Mouse (Mus musculus): ENCODE measurements around the gene Clip4.
A peak's percentile ranks its signal among the peaks of the same experiment; 100 is the strongest.

Gene Clip4

DNA sequence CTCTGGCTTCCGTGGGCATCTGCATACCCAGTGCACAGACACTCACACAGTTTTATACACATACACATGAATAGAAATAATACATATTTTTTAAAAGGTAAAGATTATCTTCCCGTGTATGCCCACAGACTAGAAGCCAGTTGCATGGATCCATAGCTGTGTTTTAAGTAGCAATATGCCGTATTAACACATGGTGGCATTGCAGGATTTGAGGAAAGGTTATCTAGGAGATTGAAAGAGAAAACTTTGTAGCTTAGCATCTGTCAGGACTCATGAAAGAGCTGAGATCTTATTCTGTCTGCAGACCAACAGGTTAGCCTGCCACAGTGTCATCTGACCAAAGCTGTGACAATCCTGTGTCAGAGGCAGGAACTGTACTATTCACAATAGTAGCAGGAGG, 63.7 kb downstream of the Clip4 start:
- no peak for TF ChIP-seq NANOG (IDR thresholded peaks at IDR 0.05; ENCODE audit: borderline replicate concordance, low read length)
- TF ChIP-seq CTCF (conservative IDR thresholded peaks at IDR 0.05; ENCODE audit: low read length) = no peak
- no peak for TF ChIP-seq POU5F1 (IDR thresholded peaks at IDR 0.05; ENCODE audit: borderline replicate concordance, low read length)
- no peaks in the 10 kb centered on the region for H3K4me1 ChIP-seq (replicated peaks; ENCODE audit: low read depth, low read length)
- peaks cover 27% of the 10 kb centered on the region for H3K36me3 ChIP-seq (ENCODE audit: insufficient read depth, low read length)
- no peak overlapping the region for H3K4me3 ChIP-seq (replicated peaks; ENCODE audit: low read length)
- no peaks in the 10 kb centered on the region for H3K27me3 ChIP-seq (ENCODE audit: insufficient read depth, low read length)
- peaks cover 6% of the 10 kb centered on the region for H3K9me3 ChIP-seq (ENCODE audit: low read length)

DNA sequence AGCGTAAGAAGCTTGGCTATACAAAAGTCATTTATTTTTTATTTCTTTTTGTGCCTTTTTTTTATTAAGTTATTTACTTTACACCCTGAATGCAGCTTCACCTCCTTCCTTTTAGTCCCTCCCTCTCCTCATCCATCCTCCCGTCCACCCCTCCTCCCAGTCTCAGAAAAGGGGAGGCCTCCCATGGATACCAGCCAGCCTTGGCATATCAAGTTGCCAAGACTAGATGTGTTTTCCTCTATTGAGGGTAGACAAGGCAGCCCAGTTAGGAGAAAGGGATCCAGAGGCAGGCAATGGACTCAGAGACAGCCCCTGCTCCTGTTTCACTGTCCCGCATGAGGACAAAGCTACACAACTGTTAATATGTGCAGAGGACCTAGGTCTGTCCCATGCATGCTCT, 93.9 kb downstream of the Clip4 start:
- peaks cover 21% of the 10 kb centered on the region for H3K9me3 ChIP-seq (ENCODE audit: low read length)
- H3K4me1 ChIP-seq (replicated peaks; ENCODE audit: low read depth, low read length) = no peaks in the 10 kb centered on the region
- H3K27me3 ChIP-seq (ENCODE audit: insufficient read depth, low read length) = no peaks in the 10 kb centered on the region
- H3K36me3 ChIP-seq (ENCODE audit: insufficient read depth, low read length) = no peaks in the 10 kb centered on the region
- H3K4me3 ChIP-seq (replicated peaks; ENCODE audit: low read length) = no peak overlapping the region
- TF ChIP-seq CTCF (conservative IDR thresholded peaks at IDR 0.05; ENCODE audit: low read length) (no peak), NANOG (IDR thresholded peaks at IDR 0.05; ENCODE audit: borderline replicate concordance, low read length) (no peak), POU5F1 (IDR thresholded peaks at IDR 0.05; ENCODE audit: borderline replicate concordance, low read length) (no peak)

DNA sequence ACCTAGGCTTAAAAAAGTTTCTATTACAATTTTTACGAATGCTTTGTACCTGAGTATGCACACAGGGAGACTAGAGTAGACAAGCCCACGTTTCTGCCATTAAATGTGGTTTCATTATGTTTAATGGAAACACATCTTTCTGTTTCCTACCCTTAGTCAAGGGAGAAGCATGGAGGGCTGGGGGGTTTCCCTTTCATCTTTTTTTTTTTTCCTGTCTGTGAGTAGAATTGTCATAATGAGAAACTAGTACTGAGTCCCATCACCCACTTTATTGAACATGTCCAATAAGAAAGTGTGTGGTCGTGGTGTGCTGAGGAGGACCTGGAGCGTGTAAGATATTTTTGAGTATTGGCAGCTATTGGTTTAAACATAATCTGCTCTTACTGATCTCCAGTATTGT, 94.6 kb downstream of the Clip4 start:
- no peaks in the 10 kb centered on the region for H3K4me1 ChIP-seq (replicated peaks; ENCODE audit: low read depth, low read length)
- H3K27me3 ChIP-seq (ENCODE audit: insufficient read depth, low read length) = no peaks in the 10 kb centered on the region
- H3K36me3 ChIP-seq (ENCODE audit: insufficient read depth, low read length) = no peaks in the 10 kb centered on the region
- no peak overlapping the region for H3K4me3 ChIP-seq (replicated peaks; ENCODE audit: low read length)
- no peak for TF ChIP-seq CTCF (conservative IDR thresholded peaks at IDR 0.05; ENCODE audit: low read length)
- no peak for TF ChIP-seq POU5F1 (IDR thresholded peaks at IDR 0.05; ENCODE audit: borderline replicate concordance, low read length)
- TF ChIP-seq NANOG (IDR thresholded peaks at IDR 0.05; ENCODE audit: borderline replicate concordance, low read length) = no peak
- peaks cover 19% of the 10 kb centered on the region for H3K9me3 ChIP-seq (ENCODE audit: low read length)

DNA sequence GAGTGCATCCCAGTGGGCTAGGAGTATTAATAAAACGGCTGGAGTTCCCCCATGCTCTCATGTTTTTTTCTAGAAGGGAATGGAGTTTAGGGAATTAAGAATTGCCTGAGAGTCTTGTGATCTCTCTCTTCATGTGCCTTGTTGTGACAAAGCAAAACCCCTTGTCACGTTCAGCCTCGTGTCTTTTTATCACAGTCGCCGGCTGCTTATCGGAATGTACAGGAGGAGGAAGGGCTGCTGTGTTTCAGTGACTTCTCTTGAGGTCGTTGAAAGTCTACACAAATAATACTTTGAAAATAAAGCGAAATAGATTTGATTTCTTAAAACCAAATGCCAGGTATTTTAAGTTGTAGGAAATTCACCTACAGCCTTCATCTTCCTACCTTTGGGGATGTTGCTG, 95.8 kb downstream of the Clip4 start:
- H3K36me3 ChIP-seq (ENCODE audit: insufficient read depth, low read length) = no peaks in the 10 kb centered on the region
- peaks cover 8% of the 10 kb centered on the region for H3K9me3 ChIP-seq (ENCODE audit: low read length)

DNA sequence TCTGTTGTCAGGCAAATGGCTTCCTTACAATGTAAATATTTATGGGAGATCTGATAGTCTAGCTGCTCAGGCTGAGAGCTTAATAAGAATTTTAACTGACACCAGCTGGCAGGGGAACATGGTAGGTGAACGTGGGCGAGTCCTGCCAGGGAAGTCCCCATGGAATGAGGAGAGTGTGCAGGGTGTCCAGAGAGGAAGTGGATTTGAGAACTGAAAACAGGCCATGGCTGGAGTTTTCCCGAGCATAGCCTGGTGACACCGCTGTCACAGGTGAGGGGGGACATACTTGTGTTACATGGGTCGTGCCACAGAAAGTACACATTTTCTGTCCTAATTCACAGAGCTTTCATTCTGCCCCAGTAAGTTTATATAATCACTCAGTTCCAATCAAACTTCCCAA, 97.2 kb downstream of the Clip4 start:
- Histone ChIP-seq H3K4me1 (replicated peaks; ENCODE audit: low read depth, low read length) (peaks cover 11% of the 10 kb centered on the region; the same call in 1 of the 2 replicates), H3K27me3 (ENCODE audit: insufficient read depth, low read length) (peaks cover 21% of the 10 kb centered on the region), H3K4me3 (replicated peaks; ENCODE audit: low read length) (no peak overlapping the region), H3K36me3 (ENCODE audit: insufficient read depth, low read length) (no peaks in the 10 kb centered on the region), H3K9me3 (ENCODE audit: low read length) (no peaks in the 10 kb centered on the region)
- TF ChIP-seq CTCF (conservative IDR thresholded peaks at IDR 0.05; ENCODE audit: low read length) = no peak
- TF ChIP-seq POU5F1 (IDR thresholded peaks at IDR 0.05; ENCODE audit: borderline replicate concordance, low read length) = no peak
- TF ChIP-seq NANOG (IDR thresholded peaks at IDR 0.05; ENCODE audit: borderline replicate concordance, low read length) = no peak

More for the DNA sequence above, 95.8 kb downstream of the Clip4 start:
- TF ChIP-seq POU5F1 (IDR thresholded peaks at IDR 0.05; ENCODE audit: borderline replicate concordance, low read length) (no peak), CTCF (conservative IDR thresholded peaks at IDR 0.05; ENCODE audit: low read length) (no peak), NANOG (IDR thresholded peaks at IDR 0.05; ENCODE audit: borderline replicate concordance, low read length) (no peak)
- Histone ChIP-seq H3K4me3 (replicated peaks; ENCODE audit: low read length) (no peak overlapping the region), H3K27me3 (ENCODE audit: insufficient read depth, low read length) (peaks cover 8% of the 10 kb centered on the region; the same call in 1 of the 2 replicates), H3K4me1 (replicated peaks; ENCODE audit: low read depth, low read length) (peaks cover 5% of the 10 kb centered on the region; the same call in 1 of the 2 replicates)

DNA sequence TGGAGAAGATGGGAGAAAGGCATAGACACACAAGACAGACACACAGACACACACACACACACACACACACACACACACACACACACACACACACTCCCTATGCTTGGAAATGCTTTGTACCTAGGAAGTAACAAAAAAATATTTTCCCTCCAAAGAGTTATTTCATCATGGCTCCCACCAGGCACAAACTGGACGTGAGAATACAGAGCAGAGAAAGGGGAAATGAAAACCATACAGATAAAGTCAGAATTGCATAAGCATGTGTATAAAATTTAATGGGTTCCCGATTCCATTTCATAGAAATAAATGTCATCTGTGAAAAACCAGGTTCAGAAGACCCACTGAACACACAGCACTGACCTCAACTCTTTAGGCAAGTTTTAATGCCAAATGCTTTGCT, 99.6 kb downstream of the Clip4 start:
- Histone ChIP-seq H3K4me1 (replicated peaks; ENCODE audit: low read depth, low read length) (peaks cover 13% of the 10 kb centered on the region; the same call in 1 of the 2 replicates), H3K27me3 (ENCODE audit: insufficient read depth, low read length) (peaks cover 39% of the 10 kb centered on the region), H3K9me3 (ENCODE audit: low read length) (no peaks in the 10 kb centered on the region), H3K4me3 (replicated peaks; ENCODE audit: low read length) (no peak overlapping the region), H3K36me3 (ENCODE audit: insufficient read depth, low read length) (no peaks in the 10 kb centered on the region)
- TF ChIP-seq POU5F1 (IDR thresholded peaks at IDR 0.05; ENCODE audit: borderline replicate concordance, low read length) (no peak), CTCF (conservative IDR thresholded peaks at IDR 0.05; ENCODE audit: low read length) (no peak), NANOG (IDR thresholded peaks at IDR 0.05; ENCODE audit: borderline replicate concordance, low read length) (no peak)

DNA sequence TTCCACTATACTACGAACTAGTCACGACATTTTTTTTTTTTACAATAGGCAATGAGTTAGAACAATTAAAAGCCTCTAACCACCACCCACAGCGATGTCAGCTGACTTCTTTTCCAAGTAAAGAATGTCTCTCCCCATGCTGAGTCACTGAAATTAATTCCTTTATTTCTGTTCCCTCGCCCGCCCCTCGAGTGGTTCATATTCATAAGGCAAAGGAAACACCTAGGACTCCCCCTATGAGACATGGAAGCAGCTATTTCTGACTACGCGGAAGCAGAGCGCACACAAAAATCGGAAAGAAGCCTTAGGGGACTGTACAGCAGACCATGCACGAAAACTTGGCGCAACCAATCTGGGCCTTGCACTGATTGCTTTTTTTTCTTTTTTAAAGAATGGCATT, 100.6 kb downstream of the Clip4 start:
- Histone ChIP-seq H3K4me3 (replicated peaks; ENCODE audit: low read length) (peak overlapping the region; percentile 76), H3K4me1 (replicated peaks; ENCODE audit: low read depth, low read length) (peaks cover 13% of the 10 kb centered on the region; the same call in 1 of the 2 replicates), H3K36me3 (ENCODE audit: insufficient read depth, low read length) (no peaks in the 10 kb centered on the region), H3K27me3 (ENCODE audit: insufficient read depth, low read length) (peaks cover 39% of the 10 kb centered on the region), H3K9me3 (ENCODE audit: low read length) (no peaks in the 10 kb centered on the region)
- no peak for TF ChIP-seq CTCF (conservative IDR thresholded peaks at IDR 0.05; ENCODE audit: low read length)
- TF ChIP-seq POU5F1 (IDR thresholded peaks at IDR 0.05; ENCODE audit: borderline replicate concordance, low read length) = no peak
- TF ChIP-seq NANOG (IDR thresholded peaks at IDR 0.05; ENCODE audit: borderline replicate concordance, low read length) = no peak

DNA sequence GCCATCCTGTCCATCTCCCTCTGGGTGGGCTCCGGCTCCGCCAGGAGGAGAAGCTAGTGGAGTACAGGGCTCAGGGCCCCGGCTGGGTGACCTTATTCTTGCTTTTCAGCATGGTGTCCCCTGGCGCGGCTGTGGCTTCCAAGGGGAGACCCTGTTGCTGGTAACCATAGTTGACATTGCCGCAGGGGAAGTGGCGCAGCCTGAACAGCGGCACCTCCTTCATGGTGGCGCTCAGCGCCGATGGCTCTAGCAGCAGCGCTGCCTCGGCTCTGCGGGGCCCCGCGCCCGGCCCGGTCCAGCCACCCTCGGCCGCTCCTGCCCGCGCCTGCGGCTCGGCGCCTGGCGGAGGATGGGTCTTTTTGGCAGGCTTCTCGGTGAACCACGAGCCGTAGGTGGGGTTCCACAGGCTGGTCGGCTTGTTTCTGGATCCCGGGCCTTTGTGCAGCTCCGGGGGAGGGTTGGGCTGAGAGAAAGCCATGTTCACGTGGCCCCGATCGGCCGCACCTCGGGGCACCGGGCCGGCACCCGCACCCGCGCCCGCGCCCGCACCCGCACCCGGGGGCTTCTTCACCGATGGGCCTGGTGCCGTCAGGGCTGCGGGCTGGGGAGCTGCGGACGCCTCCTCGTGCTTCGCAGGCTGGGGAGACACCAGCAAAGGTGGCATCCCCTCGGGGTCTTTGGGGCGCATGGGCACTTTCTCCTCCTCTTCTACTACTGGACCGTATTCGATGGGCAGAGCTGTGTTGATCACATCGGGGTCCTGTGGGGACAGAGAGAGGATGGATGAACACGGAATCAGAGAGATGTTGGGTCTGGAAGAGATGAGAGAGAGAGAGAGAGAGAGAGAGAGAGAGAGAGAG, 101.3 kb downstream of the Clip4 start:
- H3K9me3 ChIP-seq (ENCODE audit: low read length) = no peaks in the 10 kb centered on the region
- H3K4me1 ChIP-seq (replicated peaks; ENCODE audit: low read depth, low read length) = peaks cover 13% of the 10 kb centered on the region; the same call in 1 of the 2 replicates
- H3K4me3 ChIP-seq (replicated peaks; ENCODE audit: low read length) = peak overlapping the region; percentile 76
- no peaks in the 10 kb centered on the region for H3K36me3 ChIP-seq (ENCODE audit: insufficient read depth, low read length)
- peaks cover 39% of the 10 kb centered on the region for H3K27me3 ChIP-seq (ENCODE audit: insufficient read depth, low read length)
- TF ChIP-seq POU5F1 (IDR thresholded peaks at IDR 0.05; ENCODE audit: borderline replicate concordance, low read length) (no peak), CTCF (conservative IDR thresholded peaks at IDR 0.05; ENCODE audit: low read length) (no peak)

Data from E14TG2a.4 (cell line).